Mouse (Mus musculus) forebrain, embryonic 15.5 days (tissue): ENCODE measurements around the gene Abi3. TPM values are rescaled to one million over a fixed set of nuclear protein-coding genes. Genes with fewer than 3 reads are reported as not detected.
A peak's percentile ranks its signal among the peaks of the same experiment; 100 is the strongest.

Source experiments
- ATAC-seq: fragments of 200-750 bp; cut with Nextera tagmentation; replicated peaks from 2 replicates; pipeline ENCODE4 v1.8.0; 2017; ENCODE audit warnings: mild to moderate bottlenecking, moderate TSS enrichment, moderate library complexity
- H3K27ac ChIP-seq: fragments of 300-500 bp; sonication (generic); replicated peaks from 2 replicates; pipeline ENCODE4 v1.5.1; 2015; ENCODE audit warnings: mild to moderate bottlenecking, inconsistent platforms
- H3K27me3 ChIP-seq: fragments of 300-500 bp; sonication (generic); 2 replicates; pipeline ENCODE4 v1.6.1; 2015; ENCODE audit warnings: inconsistent platforms
- H3K36me3 ChIP-seq: fragments of 300-500 bp; sonication (generic); 2 replicates; pipeline ENCODE4 v1.6.1; 2015; ENCODE audit warnings: mild to moderate bottlenecking, inconsistent platforms
- H3K4me1 ChIP-seq: fragments of 300-500 bp; sonication (generic); 2 replicates; pipeline ENCODE4 v1.6.1; 2015; ENCODE audit warnings: inconsistent platforms
- H3K4me2 ChIP-seq: fragments of 300-500 bp; sonication (generic); replicated peaks from 2 replicates; pipeline ENCODE4 v1.6.1; 2015; ENCODE audit warnings: mild to moderate bottlenecking, inconsistent platforms
- H3K4me3 ChIP-seq: fragments of 300-500 bp; sonication (generic); 2 replicates; pipeline ENCODE4 v1.5.1; 2015; ENCODE audit warnings: mild to moderate bottlenecking, inconsistent platforms
- H3K9ac ChIP-seq: fragments of 300-500 bp; sonication (generic); replicated peaks from 2 replicates; pipeline ENCODE4 v1.6.1; 2015; ENCODE audit warnings: mild to moderate bottlenecking, inconsistent platforms
- H3K9me3 ChIP-seq: fragments of 300-500 bp; sonication (generic); 2 replicates; pipeline ENCODE4 v1.6.1; 2016; ENCODE audit warnings: inconsistent platforms
- WGBS: fragments of 180-500 bp; shearing (Covaris S2); methylation state at CpG from one replicate; pipeline ENCODE4 v1.1.7; 2015; ENCODE audit warnings: mixed read lengths; 5-methylcytosine and 5-hydroxymethylcytosine counted together
- polyA plus RNA-seq: library from polyadenylated mRNA; unstranded; fragments of >200 nt; fragmentation: Nextera tagmentation; extraction: Ambion mirVana; gene quantifications from 2 replicates; pipeline ENCODE4 v1.2.1, GENCODE M21; 2015

Gene Abi3
- polyA plus RNA-seq, 1 experiment from 2014 or later: 2.0 TPM

DNA sequence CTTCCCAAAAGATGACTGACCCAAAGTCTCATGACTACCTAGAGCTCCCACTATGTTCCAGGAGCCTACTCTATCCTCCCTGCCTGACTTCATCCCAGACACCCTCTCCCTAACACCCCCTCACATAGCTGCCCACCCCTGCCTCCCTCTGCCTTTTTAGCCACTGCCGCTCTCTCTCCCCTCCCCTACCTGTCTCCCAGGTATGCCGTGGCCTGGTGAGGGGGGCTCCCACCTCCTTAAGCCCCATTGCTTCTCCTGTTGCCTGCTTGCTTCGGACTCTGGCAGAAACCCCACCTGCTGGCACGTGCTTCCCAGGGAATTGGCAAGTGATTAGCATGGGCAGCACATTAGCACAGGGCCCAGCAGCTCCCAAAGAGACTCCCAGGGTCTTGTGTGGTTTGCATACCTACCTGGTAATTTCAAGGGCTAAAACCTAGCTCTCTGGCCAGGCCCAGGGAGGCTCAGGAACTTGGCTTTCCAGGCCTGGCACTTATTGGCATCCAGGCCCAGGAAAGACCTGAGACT, 12.7 kb downstream of the Abi3 start:
- WGBS: 33% methylated on average over 4 of the region's 4 CpGs
- Histone ChIP-seq H3K27ac (no peak overlapping the region), H3K36me3 (no peaks in the 10 kb centered on the region), H3K9ac (no peak overlapping the region), H3K4me2 (no peak overlapping the region), H3K4me1 (peaks cover 32% of the 10 kb centered on the region), H3K9me3 (no peaks in the 10 kb centered on the region), H3K4me3 (no peak overlapping the region), H3K27me3 (peaks cover 94% of the 10 kb centered on the region)
- no peak for ATAC-seq

DNA sequence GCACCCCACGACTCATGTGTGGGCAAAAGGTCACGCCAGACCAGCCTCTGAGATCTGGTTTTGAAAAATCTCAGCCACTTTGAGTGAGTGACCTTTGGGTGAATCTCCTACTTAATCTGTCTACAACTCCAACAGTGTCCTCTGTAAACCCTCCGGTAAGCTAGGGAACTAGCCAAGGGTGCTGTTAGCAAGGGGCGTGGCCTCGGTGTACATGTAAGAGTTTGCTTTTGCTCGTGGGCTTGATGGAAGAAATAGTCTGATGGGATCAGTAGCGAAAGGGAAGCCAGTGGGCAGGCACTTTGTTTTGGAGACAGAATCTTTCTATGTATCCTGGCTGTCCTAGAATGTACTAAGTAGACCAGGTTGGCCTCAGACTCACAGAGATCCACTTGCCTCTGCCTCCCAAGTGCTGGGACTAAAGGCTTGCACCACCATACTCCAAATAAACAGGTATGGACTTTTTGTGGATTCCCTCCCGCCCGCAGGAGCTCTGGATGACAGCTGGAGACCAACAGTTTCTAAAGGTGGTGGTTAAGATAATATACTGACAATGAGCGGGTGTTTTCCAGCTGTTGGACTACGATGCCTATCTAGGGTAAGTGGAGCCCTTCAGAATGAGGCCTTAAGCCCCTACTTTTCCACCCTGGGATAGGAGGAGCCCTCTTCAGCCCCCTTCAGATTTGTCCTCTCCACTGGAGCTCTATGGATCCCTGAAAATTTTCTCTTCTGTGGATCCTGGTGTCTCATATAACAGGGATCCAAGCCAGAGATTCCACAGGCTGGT, 13.9 kb downstream of the Abi3 start:
- Histone ChIP-seq H3K4me3 (no peak overlapping the region), H3K9me3 (no peaks in the 10 kb centered on the region), H3K27ac (no peak overlapping the region), H3K36me3 (no peaks in the 10 kb centered on the region), H3K4me1 (peaks cover 28% of the 10 kb centered on the region), H3K27me3 (peaks cover 86% of the 10 kb centered on the region), H3K9ac (no peak overlapping the region), H3K4me2 (no peak overlapping the region)
- no peak for ATAC-seq
- 75% methylated on average over 11 of the region's 11 CpGs for WGBS

DNA sequence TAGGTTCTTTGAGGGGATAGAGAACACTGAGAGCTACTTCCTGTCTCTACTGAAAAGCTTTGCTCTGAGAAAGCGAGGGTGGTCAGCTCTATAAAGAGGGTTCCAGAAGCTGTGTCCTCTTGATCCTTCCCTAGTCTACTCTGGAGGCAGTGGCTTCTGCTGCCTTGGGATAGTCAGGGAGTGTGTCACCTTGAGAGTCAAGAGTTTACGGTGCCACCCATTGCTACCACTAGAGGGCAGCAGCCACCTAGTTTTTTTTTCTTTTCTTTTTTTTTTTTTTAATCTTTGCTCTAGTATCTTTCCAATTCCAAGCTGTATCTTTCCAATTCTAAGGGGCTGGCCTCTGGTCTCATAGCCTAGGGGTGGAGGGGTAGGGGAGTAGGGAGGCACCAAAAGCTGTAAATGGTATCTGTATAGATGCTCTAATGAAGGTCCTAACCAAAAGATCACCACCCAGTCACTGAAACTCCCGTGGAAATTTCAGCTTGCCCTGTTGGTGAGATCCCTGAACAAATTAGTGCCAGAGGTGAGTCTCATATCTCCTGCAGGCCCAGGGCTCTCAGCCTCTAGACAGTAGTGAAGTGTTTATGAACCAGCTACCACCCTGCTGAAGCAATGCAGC, 14.7 kb downstream of the Abi3 start:
- Histone ChIP-seq H3K4me2 (no peak overlapping the region), H3K4me3 (no peak overlapping the region), H3K9me3 (no peaks in the 10 kb centered on the region), H3K36me3 (no peaks in the 10 kb centered on the region), H3K9ac (no peak overlapping the region), H3K27me3 (peaks cover 84% of the 10 kb centered on the region), H3K4me1 (peaks cover 27% of the 10 kb centered on the region), H3K27ac (no peak overlapping the region)
- ATAC-seq: no peak
- WGBS: 19% methylated on average over 3 of the region's 3 CpGs

DNA sequence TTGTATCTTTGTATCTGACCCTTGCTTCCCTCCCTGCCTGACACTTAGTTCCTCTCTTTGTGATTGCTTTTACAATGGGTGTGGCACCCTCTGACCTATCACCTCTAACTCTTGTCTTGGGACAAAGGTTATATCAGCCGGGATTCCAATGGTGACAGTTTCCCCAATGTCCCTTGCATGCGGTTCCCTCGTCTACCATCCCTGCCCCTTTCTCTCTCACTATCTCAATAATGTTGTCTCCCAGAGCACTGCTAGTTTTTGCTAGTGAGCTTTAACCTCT, 15.2 kb downstream of the Abi3 start:
- Histone ChIP-seq H3K27me3 (peaks cover 79% of the 10 kb centered on the region), H3K27ac (no peak overlapping the region), H3K4me3 (no peak overlapping the region), H3K36me3 (no peaks in the 10 kb centered on the region), H3K4me2 (no peak overlapping the region), H3K4me1 (peaks cover 27% of the 10 kb centered on the region), H3K9me3 (no peaks in the 10 kb centered on the region), H3K9ac (no peak overlapping the region)
- ATAC-seq: no peak
- 34% methylated on average over 3 of the region's 3 CpGs for WGBS

DNA sequence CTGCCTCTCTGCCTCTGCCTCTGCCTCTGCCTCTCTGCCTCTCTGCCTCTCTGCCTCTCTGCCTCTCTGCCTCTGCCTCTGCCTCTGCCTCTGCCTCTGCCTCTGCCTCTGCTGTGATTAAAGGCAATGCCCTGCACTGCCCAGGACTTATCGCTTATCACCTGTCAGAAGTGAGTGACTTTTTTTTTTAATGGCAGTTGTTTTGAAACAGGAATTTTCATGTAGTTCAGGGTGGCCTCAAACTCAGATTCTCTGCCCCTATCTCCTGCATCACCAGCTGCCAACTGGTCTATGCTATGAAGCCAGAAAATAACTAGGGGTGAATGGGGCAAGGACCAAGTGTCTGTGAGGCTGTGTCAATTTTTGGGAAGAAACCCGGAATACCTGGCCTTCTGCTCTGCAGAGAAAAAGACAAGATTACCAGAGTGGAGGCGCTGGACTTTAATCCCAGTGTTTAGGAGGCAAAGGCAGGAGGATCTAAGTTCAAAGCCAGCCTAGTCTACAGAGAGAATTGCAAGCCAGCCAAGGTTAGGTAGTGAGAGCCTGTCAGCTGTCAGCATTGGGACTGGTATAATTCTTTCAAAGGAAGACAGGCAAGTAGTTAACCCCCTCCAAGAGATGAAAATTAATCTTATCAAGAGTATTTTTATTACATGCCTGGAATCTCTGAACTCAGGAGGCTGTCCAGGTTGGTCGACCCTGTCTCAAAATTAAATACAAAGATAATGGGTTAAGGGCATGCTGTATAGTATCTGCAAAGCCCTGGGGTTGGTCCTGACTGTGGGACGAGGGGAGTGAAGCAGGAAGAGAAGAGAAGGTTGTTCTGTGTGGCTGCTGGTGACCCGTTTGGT, 15.7 kb downstream of the Abi3 start:
- Histone ChIP-seq H3K4me1 (peaks cover 27% of the 10 kb centered on the region), H3K9me3 (no peaks in the 10 kb centered on the region), H3K4me2 (no peak overlapping the region), H3K27ac (no peak overlapping the region), H3K9ac (no peak overlapping the region), H3K36me3 (no peaks in the 10 kb centered on the region), H3K4me3 (no peak overlapping the region), H3K27me3 (peaks cover 73% of the 10 kb centered on the region)
- WGBS: 63% methylated on average over 6 of the region's 6 CpGs
- ATAC-seq: no peak

DNA sequence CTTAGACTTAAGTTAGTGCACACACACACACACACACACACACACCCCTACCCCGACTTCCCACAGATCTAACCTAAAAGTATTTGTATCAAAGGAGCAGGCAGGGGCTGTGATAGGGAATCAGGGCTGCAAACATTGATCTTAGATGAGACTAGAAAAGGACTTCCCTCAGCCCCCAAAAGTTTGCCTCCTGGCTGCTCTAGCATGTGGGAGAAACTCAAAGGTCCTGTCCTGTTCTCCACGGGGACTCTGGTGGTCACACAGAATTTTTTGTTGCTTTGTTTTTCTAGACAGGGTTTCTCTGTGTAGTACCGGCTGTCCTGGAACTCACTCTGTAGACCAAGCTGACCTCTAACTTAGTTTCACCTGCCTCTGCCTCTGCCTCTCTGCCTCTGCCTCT, 16.7 kb downstream of the Abi3 start:
- H3K4me3 ChIP-seq: no peak overlapping the region
- no peak overlapping the region for H3K27ac ChIP-seq
- H3K4me2 ChIP-seq: no peak overlapping the region
- no peaks in the 10 kb centered on the region for H3K36me3 ChIP-seq
- no peak for ATAC-seq
- no peak overlapping the region for H3K9ac ChIP-seq
- H3K9me3 ChIP-seq: no peaks in the 10 kb centered on the region
- WGBS: 35% methylated on average over 3 of the region's 3 CpGs
- peaks cover 21% of the 10 kb centered on the region for H3K4me1 ChIP-seq
- peaks cover 64% of the 10 kb centered on the region for H3K27me3 ChIP-seq

DNA sequence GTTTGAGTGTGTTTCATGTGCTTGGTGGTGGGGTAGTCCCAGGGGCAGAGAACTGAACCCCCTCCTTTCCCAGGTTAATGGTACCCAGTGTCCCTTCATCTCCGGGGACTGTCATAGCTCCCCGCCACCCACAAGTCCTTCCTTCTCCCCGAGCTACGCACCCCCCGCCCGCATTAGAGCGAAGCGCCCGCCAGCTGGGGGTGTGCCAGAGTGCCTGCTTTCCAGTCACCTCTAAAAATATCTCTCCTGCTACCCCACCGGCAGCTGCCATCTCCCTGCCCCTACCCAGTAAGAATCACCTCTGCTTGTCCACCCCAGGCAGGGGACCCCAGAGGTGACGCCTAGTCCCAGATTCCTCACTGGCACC, 17.4 kb downstream of the Abi3 start:
- Histone ChIP-seq H3K4me3 (peak overlapping the region; percentile 53), H3K9ac (peak overlapping the region; percentile 56), H3K9me3 (no peaks in the 10 kb centered on the region), H3K4me2 (peak overlapping the region; percentile 92), H3K4me1 (peaks cover 14% of the 10 kb centered on the region), H3K27ac (no peak overlapping the region), H3K36me3 (no peaks in the 10 kb centered on the region), H3K27me3 (peaks cover 57% of the 10 kb centered on the region)
- WGBS: 2% methylated on average over 11 of the region's 11 CpGs
- peak; percentile 51; the same call in 1 of the 2 replicates for ATAC-seq

DNA sequence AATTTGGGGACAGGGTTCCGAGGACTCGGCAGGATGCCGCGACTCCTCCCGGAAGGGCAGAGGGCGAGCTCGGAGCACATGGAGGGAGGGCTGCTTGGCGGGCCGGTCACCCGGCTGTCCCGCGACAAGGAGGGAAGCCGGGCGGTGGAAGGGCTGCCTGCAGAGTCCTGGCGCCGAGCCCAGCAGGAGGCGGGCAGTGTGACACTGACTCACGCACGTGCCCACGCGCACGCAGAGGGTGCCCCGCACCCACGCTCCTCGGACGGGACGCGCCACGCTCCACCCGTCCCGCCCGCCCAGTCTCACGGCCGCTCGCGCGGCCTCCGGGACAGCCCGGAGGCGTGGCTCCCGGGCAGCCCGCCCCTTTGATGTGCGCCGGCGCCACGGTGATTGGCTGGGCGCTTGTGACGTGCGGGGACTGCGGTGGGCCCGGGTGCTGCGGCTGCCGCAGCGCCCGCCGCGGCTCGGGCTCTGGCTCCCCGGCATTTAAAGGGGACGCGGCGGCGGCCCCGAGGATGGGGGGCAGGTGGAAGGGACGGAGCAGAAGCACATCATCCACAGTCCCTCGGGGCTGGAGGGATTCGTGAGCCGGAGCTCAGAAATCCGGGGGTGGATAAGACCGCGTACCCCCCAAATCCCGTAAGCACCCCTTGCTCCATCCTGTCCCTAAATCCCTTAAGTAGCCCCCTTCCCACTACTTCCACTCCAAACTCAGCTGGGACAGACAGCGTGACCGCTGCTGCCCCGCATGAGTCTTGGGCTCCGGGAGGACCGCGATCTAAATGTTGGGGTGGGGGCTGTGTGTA, 18.0 kb downstream of the Abi3 start, which contains the start of gene Phospho1:
Gene Phospho1, plus strand, starts transcription at position 429 of the 806 bp plus-strand sequence.
- no peak within 1 kb of the TSS for H3K27ac ChIP-seq
- peak; percentile 98 for ATAC-seq
- under 1% methylated on average over 77 of the region's 78 CpGs for WGBS
- peaks cover 51% of the 10 kb centered on the region for H3K27me3 ChIP-seq
- peak within 1 kb of the TSS; percentile 53 for H3K4me3 ChIP-seq
- peak within 1 kb of the TSS; percentile 56 for H3K9ac ChIP-seq
- H3K36me3 ChIP-seq: no peaks in the 10 kb centered on the region
- H3K4me2 ChIP-seq: peak within 1 kb of the TSS; percentile 92
- H3K4me1 ChIP-seq: peaks cover 14% of the 10 kb centered on the region
- no peaks in the 10 kb centered on the region for H3K9me3 ChIP-seq

DNA sequence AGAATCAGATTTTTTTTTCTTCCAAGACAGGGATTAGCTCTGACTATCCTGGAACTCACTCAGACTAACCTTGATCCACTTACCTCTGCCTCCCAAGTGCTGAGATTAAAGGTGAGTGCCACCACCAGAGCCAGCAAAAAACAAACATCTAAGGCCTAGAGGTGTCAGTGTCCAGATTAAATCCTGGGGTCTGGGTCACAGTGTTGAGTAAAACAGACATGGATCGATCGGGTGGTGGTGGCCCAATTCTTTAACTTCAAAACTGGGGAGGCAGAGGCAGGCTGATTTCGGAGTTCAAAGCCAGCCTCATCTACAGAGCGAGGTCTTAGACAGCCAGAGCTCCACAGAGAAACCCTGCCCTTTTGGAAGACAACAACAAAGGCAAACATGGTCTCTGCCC, 19.8 kb downstream of the Abi3 start:
- no peak for ATAC-seq
- H3K9ac ChIP-seq: no peak overlapping the region
- H3K4me3 ChIP-seq: no peak overlapping the region
- no peak overlapping the region for H3K4me2 ChIP-seq
- no peaks in the 10 kb centered on the region for H3K9me3 ChIP-seq
- H3K27ac ChIP-seq: no peak overlapping the region
- no peaks in the 10 kb centered on the region for H3K36me3 ChIP-seq
- 94% methylated on average over 4 of the region's 4 CpGs for WGBS
- H3K27me3 ChIP-seq: peaks cover 34% of the 10 kb centered on the region; the same call in 1 of the 2 replicates
- peaks cover 14% of the 10 kb centered on the region for H3K4me1 ChIP-seq

DNA sequence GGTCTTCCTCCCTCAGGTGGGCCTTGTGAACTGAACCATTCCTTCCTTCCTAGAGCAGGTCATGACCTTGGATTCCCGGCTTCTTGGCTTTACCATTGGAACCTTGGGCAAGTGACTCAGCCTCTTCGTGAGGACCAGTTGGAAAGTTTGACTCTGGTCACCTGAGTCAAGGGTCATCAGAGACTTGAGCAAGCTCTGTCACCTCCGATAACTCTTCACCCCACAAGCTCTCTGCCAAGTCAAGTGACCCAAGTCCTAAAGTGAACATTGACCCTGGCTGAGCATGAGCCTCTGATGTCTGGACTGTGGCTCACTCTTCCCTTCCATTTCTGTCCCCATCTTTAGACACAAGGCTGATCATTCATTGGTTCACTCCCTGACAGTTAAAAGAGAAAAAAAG, 20.8 kb downstream of the Abi3 start:
- Histone ChIP-seq H3K4me3 (no peak overlapping the region), H3K9ac (no peak overlapping the region), H3K9me3 (no peaks in the 10 kb centered on the region), H3K4me1 (peaks cover 14% of the 10 kb centered on the region), H3K4me2 (no peak overlapping the region), H3K27ac (no peak overlapping the region), H3K36me3 (no peaks in the 10 kb centered on the region), H3K27me3 (peaks cover 24% of the 10 kb centered on the region; the same call in 1 of the 2 replicates)
- no peak for ATAC-seq
- 88% methylated on average over 3 of the region's 3 CpGs for WGBS

DNA sequence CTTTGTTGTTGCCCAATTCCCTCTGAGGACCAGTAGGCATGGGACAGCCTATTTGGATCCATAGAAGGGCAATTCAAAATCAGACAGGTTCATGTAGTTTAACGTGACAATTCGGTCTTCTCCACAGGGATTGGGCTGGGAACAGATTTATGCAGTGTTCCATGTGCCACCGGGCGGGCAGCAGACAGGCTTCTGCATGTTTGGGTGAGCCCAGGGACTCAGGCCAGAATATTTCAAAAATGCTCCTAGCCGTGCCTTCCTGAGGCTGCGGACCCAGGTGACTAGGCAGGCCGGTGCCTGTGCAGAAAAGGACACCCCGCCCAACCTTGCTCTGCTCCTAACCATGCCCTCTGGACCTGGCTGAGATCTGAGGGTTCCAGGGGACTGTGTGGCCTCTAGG, 23.1 kb downstream of the Abi3 start:
- Histone ChIP-seq H3K4me3 (no peak overlapping the region), H3K27ac (no peak overlapping the region), H3K27me3 (0 out of 2 replicates have a peak, but pooled peaks cover 10% of the 10 kb centered on the region), H3K9ac (no peak overlapping the region), H3K4me1 (peaks cover 5% of the 10 kb centered on the region; the same call in 1 of the 2 replicates), H3K4me2 (no peak overlapping the region), H3K36me3 (no peaks in the 10 kb centered on the region), H3K9me3 (no peaks in the 10 kb centered on the region)
- 91% methylated on average over 8 of the region's 8 CpGs for WGBS
- ATAC-seq: no peak
